Mouse (Mus musculus) CH12.LX (cell line): ENCODE data around the gene Nufip2. TPM values are rescaled to one million over a fixed set of nuclear protein-coding genes. Genes with fewer than 3 reads are reported as not detected.
A peak's percentile ranks its signal among the peaks of the same experiment; 100 is the strongest.
"Not testable (repeated sequence)": the region's sequence is repeated elsewhere in the genome, so short reads cannot be mapped to it uniquely, and the experiment has no call there.

Source experiments
- DNase-seq: peaks from one replicate; pipeline ENCODE4 v3.0.0-alpha.2; 2013; ENCODE audit errors: extremely low read depth
- H3K27ac ChIP-seq: 2 replicates; pipeline ENCODE4 v1.5.1; 2012; ENCODE audit warnings: low read depth, mild to moderate bottlenecking, control low read depth, moderate library complexity; ENCODE audit not compliant: insufficient read depth
- H3K27me3 ChIP-seq: replicated peaks from 2 replicates; pipeline ENCODE3; 2012; ENCODE audit warnings: inconsistent platforms
- H3K36me3 ChIP-seq, 2 experiments: replicated peaks in 1 of 2; 2 replicates each; pipeline versions ENCODE3 to v1.6.1; 2012; ENCODE audit warnings: inconsistent platforms in 1 of 2, low read length in 1 of 2, mild to moderate bottlenecking in 1 of 2, mixed read lengths in 1 of 2, moderate library complexity in 1 of 2; ENCODE audit not compliant: control insufficient read depth in 1 of 2, insufficient read depth in 1 of 2
- H3K4me1 ChIP-seq, 2 experiments: 2 replicates each; pipeline ENCODE4 v1.6.1; 2012; ENCODE audit warnings: inconsistent platforms in 1 of 2, moderate library complexity in 1 of 2; ENCODE audit not compliant: insufficient read depth in 2 of 2, control insufficient read depth in 1 of 2
- H3K4me2 ChIP-seq: 2 replicates; pipeline ENCODE4 v1.6.1; 2012; ENCODE audit warnings: low read depth, mild to moderate bottlenecking, control low read depth; ENCODE audit not compliant: poor library complexity, insufficient read depth, severe bottlenecking
- H3K4me3 ChIP-seq, 3 experiments: fragments of 150-350 bp in 1 of 3; sonication (generic) in 1 of 3; replicated peaks in 1 of 3; 2 replicates each; pipeline versions ENCODE3 to v1.5.1; 2011 to 2012; ENCODE audit warnings: low read depth in 2 of 3, low read length in 2 of 3, mild to moderate bottlenecking in 2 of 3, moderate library complexity in 2 of 3, control low read depth in 1 of 3, improper control_type of control experiment in 1 of 3, inconsistent platforms in 1 of 3, mixed read lengths in 1 of 3; ENCODE audit not compliant: poor library complexity in 1 of 3
- H3K79me2 ChIP-seq: replicated peaks from 2 replicates; pipeline ENCODE4 v1.6.1; 2012; ENCODE audit warnings: mild to moderate bottlenecking, moderate library complexity; ENCODE audit not compliant: control insufficient read depth, poor library complexity, insufficient read depth, severe bottlenecking; ENCODE audit errors: extremely low read depth
- H3K9ac ChIP-seq: 2 replicates; pipeline ENCODE4 v1.6.1; 2012; ENCODE audit warnings: low read depth, mild to moderate bottlenecking, control low read depth, moderate library complexity; ENCODE audit not compliant: insufficient read depth
- H3K9me3 ChIP-seq: replicated peaks from 2 replicates; pipeline ENCODE3; 2012; ENCODE audit warnings: low read length, inconsistent platforms, mixed read lengths
- ELF1 ChIP-seq: IDR thresholded peaks from 2 replicates; pipeline ENCODE4 v1.6.1; 2014; ENCODE audit warnings: low read depth, mild to moderate bottlenecking, inconsistent platforms, low read length, improper control_type of control experiment
- KAT2A ChIP-seq: IDR thresholded peaks from 2 replicates; pipeline ENCODE4 v1.6.1; 2012; ENCODE audit warnings: low read length, improper control_type of control experiment, inconsistent platforms; ENCODE audit not compliant: insufficient replicate concordance
- MAX ChIP-seq: IDR thresholded peaks from 2 replicates; pipeline ENCODE4 v1.6.1; 2011; ENCODE audit warnings: low read length, improper control_type of control experiment
- TBP ChIP-seq: conservative IDR thresholded peaks from 2 replicates; pipeline ENCODE4 v1.6.1; 2011; ENCODE audit warnings: low read depth, low read length, improper control_type of control experiment
- UBTF ChIP-seq: IDR thresholded peaks from 2 replicates; pipeline ENCODE4 v1.6.1; 2012; ENCODE audit warnings: low read depth, mild to moderate bottlenecking, inconsistent platforms, low read length, improper control_type of control experiment, moderate library complexity
- ZNF384 ChIP-seq: IDR thresholded peaks from 2 replicates; pipeline ENCODE4 v1.6.1; 2012; ENCODE audit warnings: low read depth, low read length, improper control_type of control experiment, inconsistent platforms
- dilution Hi-C: fragments of 300-500 bp; cut with MboI; formaldehyde crosslinking; loops from 2 replicates; pipeline ENCODE4 v1.14.3; 2020; ENCODE audit warnings: low sequenced_read_pairs; ENCODE audit not compliant: extremely low pct_unique_long_range_greater_than_20kb, extremely low pct_ligation_motif_present
- in situ Hi-C: fragments of 300-500 bp; cut with MboI; formaldehyde crosslinking; loops from 3 replicates; pipeline ENCODE4 v1.14.3; 2019; ENCODE audit warnings: low sequenced_read_pairs, low pct_ligation_motif_present, low pct_unique_long_range_greater_than_20kb, mixed read lengths
- polyA plus RNA-seq: library from polyadenylated mRNA; unstranded; fragments of >175 nt; gene quantifications from 2 replicates; pipeline ENCODE4 v1.2.1, GENCODE M21; 2012; ENCODE audit warnings: low read depth; ENCODE audit not compliant: insufficient read length
- total RNA-seq, 2 experiments: library from RNA; depleted of rRNA; stranded (reverse); fragments of 300-350 nt in 1 of 2; fragments of >200 nt in 1 of 2; gene quantifications; 2 replicates each; pipeline ENCODE4 v1.2.3; 2012 to 2014

Gene Nufip2
- total and polyA plus RNA-seq, 3 experiments: 29.6 to 53.6 (median 41.2) TPM

DNA sequence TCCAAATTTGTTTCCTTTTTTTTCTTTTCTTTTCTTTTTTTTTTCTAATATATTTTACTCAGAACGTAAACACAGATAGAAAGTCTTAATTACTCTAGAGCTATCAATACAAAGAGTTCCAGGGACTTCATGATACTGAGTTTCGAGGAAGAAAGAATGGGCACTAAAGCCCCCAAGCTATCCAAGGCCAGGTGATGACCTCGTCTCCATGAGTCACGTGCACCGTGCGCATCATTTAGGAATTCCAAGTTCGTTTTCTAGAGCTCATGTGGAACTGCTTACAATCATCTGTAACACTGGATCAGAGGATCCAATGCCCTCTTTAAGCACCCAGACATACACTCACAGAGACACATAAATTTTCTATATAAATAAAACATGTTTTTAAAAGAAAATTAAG, 37.1 kb upstream of the Nufip2 start:
- Histone ChIP-seq H3K4me2 (no peak overlapping the region), H3K9ac (no peak overlapping the region), H3K36me3 (no peaks in the 10 kb centered on the region), H3K4me1 (peaks cover 0 to 10% of the 10 kb centered on the region in 2 experiments; a peak in 2 of 4 replicates), H3K27ac (no peak overlapping the region), H3K9me3 (no peaks in the 10 kb centered on the region), H3K27me3 (peaks cover 12% of the 10 kb centered on the region)
- dilution Hi-C loops: no loop called here
- no peak for TF ChIP-seq MAX
- no peak for TF ChIP-seq ELF1
- no peak for TF ChIP-seq KAT2A
- TF ChIP-seq TBP: no peak
- TF ChIP-seq, all 38 proteins: peak for 0
- in situ Hi-C loops: loop anchor here (25.0 kb wide), 1 partner anchor 537 kb away; no protein-coding TSS in a partner anchor
- no peak for DNase-seq
- Histone ChIP-seq H3K4me3 (no peak overlapping the region), H3K79me2 (no peaks in the 10 kb centered on the region)

DNA sequence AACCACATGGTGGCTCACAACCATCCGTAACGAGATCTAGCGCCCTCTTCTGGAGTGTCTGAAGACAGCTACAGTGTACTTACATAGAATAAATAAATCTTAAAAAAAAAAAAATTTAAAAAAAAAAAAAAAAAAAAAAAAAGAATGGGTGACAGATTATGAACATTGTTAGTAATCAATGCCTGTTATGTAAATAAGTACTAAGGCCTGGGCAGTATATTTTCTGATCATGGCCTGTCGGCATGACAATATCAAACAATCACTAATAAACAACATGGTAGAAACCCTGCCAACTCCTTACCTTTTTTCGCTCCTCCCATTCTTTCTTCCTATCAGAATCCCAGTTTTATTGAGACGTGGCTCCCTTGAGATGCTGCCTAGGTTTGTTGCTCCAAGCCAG, 33.5 kb upstream of the Nufip2 start:
- dilution Hi-C loops: no loop called here
- TF ChIP-seq UBTF (no peak), ZNF384 (peak; percentile 50)
- H3K4me1 ChIP-seq: peaks cover 0 to 10% of the 10 kb centered on the region in 2 experiments; a peak in 2 of 4 replicates
- H3K27me3 ChIP-seq: no peaks in the 10 kb centered on the region
- no peaks in the 10 kb centered on the region for H3K36me3 ChIP-seq
- DNase-seq: no peak
- no peak overlapping the region for H3K4me2 ChIP-seq
- no peak overlapping the region for H3K27ac ChIP-seq
- no peak overlapping the region for H3K9ac ChIP-seq
- no peak overlapping the region for H3K4me3 ChIP-seq
- H3K9me3 ChIP-seq: no peaks in the 10 kb centered on the region
- no peaks in the 10 kb centered on the region for H3K79me2 ChIP-seq
- in situ Hi-C loops: no loop called here

DNA sequence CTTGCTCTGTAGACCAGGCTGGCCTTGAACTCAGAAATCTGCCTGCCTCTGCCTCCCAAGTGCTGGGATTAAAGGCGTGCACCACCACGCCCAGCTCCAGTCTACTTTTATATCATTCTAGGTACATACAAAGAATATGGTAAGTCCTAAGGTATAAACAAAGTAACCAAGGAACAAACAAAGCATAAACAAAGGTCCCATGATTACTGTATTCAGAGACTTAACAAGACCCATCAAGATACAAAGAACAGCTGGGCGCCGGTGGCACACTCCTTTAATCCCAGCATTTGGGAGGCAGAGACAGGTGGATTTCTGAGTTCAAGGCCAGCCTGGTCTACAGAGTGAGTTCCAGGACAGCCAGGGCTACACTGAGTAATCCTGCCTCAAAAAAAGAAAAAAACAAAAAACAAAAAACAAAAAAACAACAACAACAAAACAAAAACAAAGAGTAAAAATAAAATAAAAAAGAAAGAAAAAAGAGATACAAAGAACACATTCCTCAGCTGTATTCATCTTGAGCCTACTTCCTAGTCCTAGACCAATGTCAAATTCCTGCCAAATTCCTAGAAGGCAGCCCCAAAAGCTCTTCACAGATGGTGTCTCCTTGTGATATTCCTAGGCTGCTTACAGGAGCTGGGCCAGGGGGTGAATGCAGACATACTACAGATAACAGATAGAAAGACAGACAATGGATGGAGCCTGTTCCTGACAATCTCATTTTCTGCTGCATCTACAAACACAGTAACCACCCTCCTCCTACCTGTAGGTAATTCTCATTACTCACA, 32.4 kb upstream of the Nufip2 start:
- dilution Hi-C loops, H3K36me3 ChIP-seq, H3K79me2 ChIP-seq, H3K27ac ChIP-seq, H3K4me2 ChIP-seq, DNase-seq, H3K27me3 ChIP-seq, H3K9ac ChIP-seq, in situ Hi-C loops, H3K9me3 ChIP-seq, H3K4me3 ChIP-seq: not testable (repeated sequence)
- H3K4me1 ChIP-seq: peaks cover 0 to 10% of the 10 kb centered on the region in 2 experiments; a peak in 2 of 4 replicates
